Mouse (Mus musculus): ENCODE measurements around the gene Dcst1. TPM values are rescaled to one million over a fixed set of nuclear protein-coding genes. Genes with fewer than 3 reads are reported as not detected.

The Dcst1 gene
- polyA plus RNA-seq, 1 experiment, result not detected

DNA sequence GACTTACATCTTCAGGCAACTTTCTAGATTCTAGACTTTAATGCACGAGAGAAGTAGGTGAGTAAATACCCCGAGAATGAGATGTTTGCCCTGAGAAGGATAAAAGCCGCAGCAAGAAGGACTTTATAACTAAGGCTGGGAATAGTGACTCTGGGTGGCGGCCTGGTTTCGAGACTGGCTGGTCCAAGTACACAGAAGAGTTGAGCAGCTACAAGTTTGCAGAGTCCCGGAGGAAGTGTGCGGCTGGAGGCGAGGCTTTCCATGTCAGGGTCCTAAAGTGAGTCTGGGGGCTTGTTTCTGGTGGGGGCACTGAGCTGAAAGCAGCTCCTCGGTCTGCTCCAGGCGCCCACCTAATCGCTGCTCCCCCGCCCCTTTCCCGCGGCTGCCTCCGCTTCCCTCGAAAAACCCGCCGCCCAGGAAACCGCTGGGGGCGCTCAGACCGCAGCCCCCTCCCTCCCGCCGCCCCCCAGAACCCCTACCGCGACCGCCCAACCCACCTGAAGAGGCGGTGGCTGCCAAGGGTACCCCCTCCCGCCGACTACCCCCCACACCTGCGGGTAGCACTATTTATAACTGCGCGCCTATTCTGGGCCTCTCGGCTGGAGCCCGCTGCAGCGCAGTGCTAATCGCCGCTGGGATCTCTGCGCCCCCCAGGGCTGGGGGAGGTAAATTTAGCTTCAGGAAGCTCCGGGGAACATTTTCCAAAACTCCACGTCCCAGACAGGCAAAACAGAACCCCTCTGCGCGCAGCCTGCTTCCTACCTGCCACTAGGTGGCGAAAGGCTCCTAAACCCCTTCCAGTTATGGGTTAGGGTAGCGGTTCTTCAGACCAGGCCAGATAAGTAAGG lies 31.0 kb upstream of the Dcst1 start:
- under 1% methylated on average over 40 of the region's 44 CpGs for WGBS
- TF ChIP-seq POLR2A (IDR thresholded peaks at IDR 0.05; ENCODE audit: insufficient read depth, low read depth, low read length) (no peak), CTCF (IDR thresholded peaks at IDR 0.05; ENCODE audit: insufficient read depth, low read depth, low read length) (peak; percentile 84)
- Histone ChIP-seq H3K4me3 (ENCODE audit: insufficient read depth, low read depth, low read length) (peak overlapping the region; percentile 28), H3K4me1 (ENCODE audit: control insufficient read depth, insufficient read depth, low read length) (peaks cover 37% of the 10 kb centered on the region), H3K27ac (ENCODE audit: insufficient read depth, low read depth, low read length) (no peak overlapping the region)

DNA sequence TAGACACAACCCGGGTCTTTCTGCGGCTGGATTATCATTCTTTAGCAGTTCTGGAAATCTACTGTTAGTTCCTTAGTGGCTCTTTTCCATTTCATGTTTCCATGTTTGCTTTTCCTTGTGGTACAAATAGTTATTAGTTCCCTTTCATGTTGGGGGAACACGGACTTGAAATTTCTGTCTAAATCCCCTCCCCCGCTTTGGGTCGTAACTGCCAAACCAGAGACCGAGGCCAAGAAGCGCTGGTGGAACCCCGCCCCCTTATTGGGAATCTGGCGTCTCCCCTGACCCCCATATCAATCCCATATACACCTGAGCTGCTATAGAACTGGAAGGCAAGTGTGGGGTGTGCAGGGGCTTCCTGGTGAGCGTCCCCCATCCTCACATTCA lies 30.4 kb upstream of the Dcst1 start:
- 9% methylated on average over 10 of the region's 10 CpGs for WGBS
- H3K27ac ChIP-seq (ENCODE audit: insufficient read depth, low read depth, low read length), result no peak overlapping the region
- peak overlapping the region; percentile 54; the same call in 1 of the 2 replicates for H3K4me3 ChIP-seq (ENCODE audit: insufficient read depth, low read depth, low read length)
- TF ChIP-seq CTCF (IDR thresholded peaks at IDR 0.05; ENCODE audit: insufficient read depth, low read depth, low read length) (no peak), POLR2A (IDR thresholded peaks at IDR 0.05; ENCODE audit: insufficient read depth, low read depth, low read length) (no peak)
- peaks cover 42% of the 10 kb centered on the region for H3K4me1 ChIP-seq (ENCODE audit: control insufficient read depth, insufficient read depth, low read length)

DNA sequence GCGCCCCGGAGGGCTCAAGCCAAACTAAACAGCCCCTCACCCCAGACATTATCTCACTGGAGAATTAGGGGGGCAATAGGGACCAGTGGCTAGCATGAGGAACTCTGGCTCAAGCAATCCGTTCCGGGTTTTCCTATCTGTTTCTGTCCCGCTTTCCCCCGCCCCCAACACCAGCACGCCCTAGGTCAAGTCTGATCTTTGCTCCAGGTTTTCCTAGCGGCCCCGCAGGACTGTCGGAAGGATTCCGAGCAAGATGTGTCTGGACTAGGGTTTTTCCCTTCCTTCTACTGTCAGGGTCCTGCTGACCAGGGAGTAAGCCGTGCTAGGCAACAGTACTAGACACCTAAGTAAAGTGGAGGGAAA lies 29.8 kb upstream of the Dcst1 start:
- H3K4me3 ChIP-seq (ENCODE audit: insufficient read depth, low read depth, low read length), result peak overlapping the region; percentile 54; the same call in 1 of the 2 replicates
- under 1% methylated on average over 12 of the region's 12 CpGs for WGBS
- no peak overlapping the region for H3K27ac ChIP-seq (ENCODE audit: insufficient read depth, low read depth, low read length)
- H3K4me1 ChIP-seq (ENCODE audit: control insufficient read depth, insufficient read depth, low read length), result peaks cover 45% of the 10 kb centered on the region
- no peak for TF ChIP-seq POLR2A (IDR thresholded peaks at IDR 0.05; ENCODE audit: insufficient read depth, low read depth, low read length)
- no peak for TF ChIP-seq CTCF (IDR thresholded peaks at IDR 0.05; ENCODE audit: insufficient read depth, low read depth, low read length)

DNA sequence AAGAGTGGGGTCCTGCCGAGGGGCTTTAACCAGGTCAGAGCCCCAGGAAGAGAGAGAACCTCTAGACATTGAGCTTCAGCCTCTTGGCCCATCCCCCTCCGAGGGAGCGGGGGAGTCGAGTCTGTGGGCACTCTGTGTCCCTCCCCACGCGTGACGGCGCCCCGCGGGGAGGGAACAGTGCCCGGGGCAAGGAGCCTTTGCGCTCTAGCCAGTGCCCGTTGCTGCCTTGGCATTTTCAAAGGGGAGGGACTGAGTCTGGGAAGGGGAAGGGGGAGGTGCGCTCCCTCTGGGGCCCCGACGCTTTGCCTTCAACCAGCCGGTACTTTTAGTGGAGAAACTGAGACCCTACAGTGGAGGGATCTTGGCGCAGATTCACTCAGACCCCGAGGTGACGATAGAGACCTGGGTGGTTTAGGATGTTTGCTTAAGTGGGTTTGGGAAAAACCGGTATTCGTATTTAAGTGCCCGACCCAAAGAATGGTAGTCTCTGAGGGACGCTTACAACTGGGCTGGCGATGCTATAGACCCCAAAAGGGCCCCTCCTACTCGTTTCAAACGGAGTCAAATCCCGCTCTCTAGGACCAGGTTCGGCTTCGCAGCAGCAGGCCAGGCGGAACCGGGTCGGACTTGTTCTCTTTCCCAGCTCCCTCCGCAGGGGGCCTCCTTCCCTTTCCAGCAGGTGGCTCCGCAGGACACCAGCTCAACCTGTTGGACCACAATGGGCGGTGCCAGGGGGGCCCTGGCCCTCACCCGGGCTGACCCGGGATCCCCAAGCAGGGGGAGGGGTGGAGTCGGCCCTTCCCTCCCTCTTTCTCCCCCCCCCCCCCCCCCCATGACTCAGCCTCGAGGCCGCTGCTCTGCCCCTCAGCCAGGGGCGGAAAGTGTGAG lies 29.2 kb upstream of the Dcst1 start, which contains the start of gene Zbtb7b:
TSS of gene Zbtb7b (minus strand) at position 771 of the 888 bp plus-strand sequence.
- H3K4me3 ChIP-seq (ENCODE audit: insufficient read depth, low read depth, low read length), result peak within 1 kb of the TSS; percentile 54
- no peak for TF ChIP-seq CTCF (IDR thresholded peaks at IDR 0.05; ENCODE audit: insufficient read depth, low read depth, low read length)
- no peak; the same call in 1 of the 2 replicates for TF ChIP-seq POLR2A (IDR thresholded peaks at IDR 0.05; ENCODE audit: insufficient read depth, low read depth, low read length)
- under 1% methylated on average over 42 of the region's 42 CpGs for WGBS
- H3K27ac ChIP-seq (ENCODE audit: insufficient read depth, low read depth, low read length), result peak within 1 kb of the TSS; percentile 83
- peaks cover 45% of the 10 kb centered on the region for H3K4me1 ChIP-seq (ENCODE audit: control insufficient read depth, insufficient read depth, low read length)

DNA sequence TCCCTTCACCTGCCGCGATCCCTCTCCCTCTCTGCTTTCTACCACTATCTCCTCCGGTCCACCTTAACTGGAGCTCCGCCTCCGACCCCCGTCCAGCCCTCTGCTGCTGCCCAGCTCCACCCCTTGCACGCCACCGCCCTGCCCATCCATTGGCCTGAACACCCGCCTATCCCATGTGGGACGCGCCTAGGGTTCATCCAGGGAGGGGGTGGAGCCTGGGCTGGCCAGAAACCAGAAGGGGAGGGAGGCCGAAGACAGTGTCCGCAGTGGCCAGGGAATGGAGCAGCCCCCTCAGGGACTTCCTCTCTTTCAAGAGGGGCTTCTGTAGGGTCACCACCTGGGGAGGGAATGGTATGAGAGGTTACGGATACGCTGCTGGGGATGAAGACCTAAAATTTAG lies 28.6 kb upstream of the Dcst1 start:
- TF ChIP-seq CTCF (IDR thresholded peaks at IDR 0.05; ENCODE audit: insufficient read depth, low read depth, low read length), result no peak
- peak; percentile 58 for TF ChIP-seq POLR2A (IDR thresholded peaks at IDR 0.05; ENCODE audit: insufficient read depth, low read depth, low read length)
- Histone ChIP-seq H3K4me3 (ENCODE audit: insufficient read depth, low read depth, low read length) (peak overlapping the region; percentile 54), H3K4me1 (ENCODE audit: control insufficient read depth, insufficient read depth, low read length) (peaks cover 45% of the 10 kb centered on the region), H3K27ac (ENCODE audit: insufficient read depth, low read depth, low read length) (peak overlapping the region; percentile 83)
- WGBS, result 2% methylated on average over 15 of the region's 15 CpGs

DNA sequence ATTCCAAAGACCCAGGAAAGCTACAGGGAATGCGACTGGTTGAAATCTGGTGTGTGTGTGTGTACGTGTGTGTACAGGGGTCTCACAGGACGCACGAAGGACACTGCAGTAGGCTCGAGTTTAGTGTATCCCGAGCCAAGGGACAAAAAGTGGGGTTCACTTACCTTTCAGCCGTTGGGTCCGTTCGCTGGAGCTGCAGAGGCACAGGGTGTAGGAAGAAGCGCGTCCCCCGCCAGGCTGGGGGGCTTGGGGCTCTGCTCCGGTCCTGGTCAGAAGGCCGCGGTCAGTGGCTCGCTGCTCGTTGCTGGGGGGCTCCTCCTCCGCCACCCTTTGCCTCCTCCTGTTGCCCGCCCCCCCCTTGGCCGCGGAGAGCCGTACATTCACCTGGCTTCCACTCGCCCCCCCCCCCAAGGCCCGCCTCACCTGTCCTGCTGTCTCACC lies 27.8 kb upstream of the Dcst1 start:
- Histone ChIP-seq H3K4me1 (ENCODE audit: control insufficient read depth, insufficient read depth, low read length) (peaks cover 52% of the 10 kb centered on the region), H3K27ac (ENCODE audit: insufficient read depth, low read depth, low read length) (no peak overlapping the region), H3K4me3 (ENCODE audit: insufficient read depth, low read depth, low read length) (peak overlapping the region; percentile 50)
- TF ChIP-seq CTCF (IDR thresholded peaks at IDR 0.05; ENCODE audit: insufficient read depth, low read depth, low read length) (no peak), POLR2A (IDR thresholded peaks at IDR 0.05; ENCODE audit: insufficient read depth, low read depth, low read length) (no peak)
- WGBS, result under 1% methylated on average over 24 of the region's 24 CpGs

DNA sequence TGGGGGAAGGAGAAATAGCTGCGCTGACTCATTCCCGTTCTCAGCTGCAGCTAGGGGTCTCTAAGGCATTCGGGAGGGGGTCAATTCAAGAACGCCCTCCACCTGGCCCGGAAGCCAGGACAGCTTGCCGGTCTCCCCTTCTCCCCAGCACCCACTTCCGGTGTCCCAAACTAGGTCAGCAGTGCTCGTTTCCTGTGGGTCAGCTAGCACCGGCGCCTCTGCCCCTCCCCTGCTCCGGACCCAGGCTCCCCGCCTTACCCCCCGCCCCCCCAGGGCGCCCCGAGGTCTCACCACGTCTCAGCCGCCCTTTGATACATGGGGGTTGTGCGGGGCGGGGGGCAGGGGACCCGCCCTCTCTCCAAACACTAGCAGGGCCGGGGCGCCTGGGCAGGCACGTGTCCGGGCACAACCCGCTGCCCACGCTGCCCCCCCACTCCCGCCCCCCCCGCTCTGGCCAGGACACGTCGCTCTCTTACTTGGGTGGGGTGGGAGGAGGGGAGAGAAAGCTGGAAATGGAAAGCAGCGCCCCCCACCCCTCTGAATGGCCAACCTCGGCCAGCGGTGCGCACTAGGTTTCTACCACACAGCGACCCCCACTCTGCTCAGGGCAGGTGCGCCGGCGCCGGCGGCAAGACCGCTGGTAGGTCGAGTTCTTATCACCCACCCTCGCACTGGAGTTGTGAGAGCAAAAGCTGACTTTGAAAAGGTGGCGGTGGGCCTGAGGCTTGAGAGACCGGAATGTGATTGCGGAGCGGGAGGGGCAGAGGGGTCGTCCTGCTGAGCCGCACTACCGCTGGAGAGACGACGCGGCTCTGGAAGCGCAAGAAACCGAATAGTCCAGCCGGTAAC lies 26.8 kb upstream of the Dcst1 start:
- no peak for TF ChIP-seq CTCF (IDR thresholded peaks at IDR 0.05; ENCODE audit: insufficient read depth, low read depth, low read length)
- no peak for TF ChIP-seq POLR2A (IDR thresholded peaks at IDR 0.05; ENCODE audit: insufficient read depth, low read depth, low read length)
- Histone ChIP-seq H3K27ac (ENCODE audit: insufficient read depth, low read depth, low read length) (no peak overlapping the region; the same call in 1 of the 2 replicates), H3K4me1 (ENCODE audit: control insufficient read depth, insufficient read depth, low read length) (peaks cover 56% of the 10 kb centered on the region)

More for the DNA sequence above, 26.8 kb upstream of the Dcst1 start:
- under 1% methylated on average over 56 of the region's 56 CpGs for WGBS
- peak overlapping the region; percentile 50 for H3K4me3 ChIP-seq (ENCODE audit: insufficient read depth, low read depth, low read length)
